Mouse (Mus musculus): ENCODE measurements at regions not wholly inside any gene's neighbourhood (a gene's known extent, or its start where the extent isn't known, plus 50 kb on each side); places are given as distances from the start of the nearest gene placed in this dataset.

DNA sequence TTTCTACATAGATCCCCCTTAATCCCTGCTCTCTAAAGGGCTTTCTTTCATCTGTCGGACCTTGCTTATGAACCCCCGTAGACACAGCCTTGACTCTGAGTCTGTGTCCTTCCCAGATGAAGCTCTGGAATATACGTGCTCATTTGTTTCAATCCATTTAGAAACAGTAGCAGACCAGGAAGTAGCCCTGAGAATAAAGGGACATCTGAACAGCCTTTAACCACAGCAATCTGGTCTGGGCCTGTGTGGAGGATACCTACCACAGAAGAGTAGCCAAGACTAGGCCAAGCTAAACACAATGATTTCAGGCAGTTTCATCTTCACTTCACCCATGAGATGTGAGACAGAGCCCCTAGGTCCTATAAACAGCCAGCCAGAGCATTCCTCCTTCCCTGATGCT is 70.7 kb upstream of the Klf7 start:
- no peak for TF ChIP-seq CTCF (IDR thresholded peaks at IDR 0.05; ENCODE audit: extremely low read depth, insufficient read depth, insufficient read length, insufficient replicate concordance)
- no peak for TF ChIP-seq POLR2A (IDR thresholded peaks at IDR 0.05; ENCODE audit: low read depth, low read length)

All from spleen, adult 2 months (tissue).